Mouse (Mus musculus) intestine, postnatal 0 days (tissue): Measurements from ENCODE around the gene Nts. TPM values are rescaled to one million over a fixed set of nuclear protein-coding genes. Genes with fewer than 3 reads are reported as not detected.
"Not testable (repeated sequence)": the region's sequence is repeated elsewhere in the genome, so short reads cannot be mapped to it uniquely, and the experiment has no call there.

Source experiments
- ATAC-seq: fragments of 200-750 bp; cut with Nextera tagmentation; 2 replicates; pipeline ENCODE4 v1.8.0; 2017; ENCODE audit warnings: mild to moderate bottlenecking, moderate TSS enrichment, moderate library complexity
- H3K27ac ChIP-seq: fragments of 300-500 bp; sonication (generic); 2 replicates; pipeline ENCODE4 v1.5.1; 2014; ENCODE audit warnings: mild to moderate bottlenecking, low read depth, low read length, moderate library complexity
- H3K27me3 ChIP-seq: fragments of 300-500 bp; sonication (generic); replicated peaks from 2 replicates; pipeline ENCODE4 v1.6.1; 2014; ENCODE audit warnings: low read length, mixed read lengths; ENCODE audit not compliant: control insufficient read depth, insufficient read depth
- H3K36me3 ChIP-seq: fragments of 300-500 bp; sonication (generic); 2 replicates; pipeline ENCODE4 v1.6.1; 2014; ENCODE audit warnings: mild to moderate bottlenecking, moderate library complexity; ENCODE audit not compliant: control insufficient read depth, insufficient read depth
- H3K4me1 ChIP-seq: fragments of 300-500 bp; sonication (generic); replicated peaks from 2 replicates; pipeline ENCODE4 v1.6.1; 2014; ENCODE audit warnings: antibody characterized with exemption, low read length, mixed read lengths; ENCODE audit not compliant: control insufficient read depth, insufficient read depth
- H3K4me2 ChIP-seq: fragments of 300-500 bp; sonication (generic); replicated peaks from 2 replicates; pipeline ENCODE4 v1.6.1; 2014; ENCODE audit warnings: low read depth, mild to moderate bottlenecking, moderate library complexity
- H3K4me3 ChIP-seq: fragments of 300-500 bp; sonication (generic); 2 replicates; pipeline ENCODE4 v1.5.1; 2014; ENCODE audit warnings: low read depth, low read length
- H3K9ac ChIP-seq: fragments of 300-500 bp; sonication (generic); 2 replicates; pipeline ENCODE4 v1.6.1; 2014; ENCODE audit warnings: mild to moderate bottlenecking, low read depth, low read length
- H3K9me3 ChIP-seq: fragments of 300-500 bp; sonication (generic); 2 replicates; pipeline ENCODE4 v1.6.1; 2016; ENCODE audit warnings: mixed run types; ENCODE audit not compliant: control insufficient read depth
- CTCF ChIP-seq: sonication (generic); IDR thresholded peaks from 2 replicates; pipeline ENCODE4 v1.5.1; 2016; ENCODE audit warnings: low read depth, mild to moderate bottlenecking, control low read depth, antibody characterized with exemption, moderate library complexity
- WGBS: fragments of 180-500 bp; shearing (Covaris S2); extraction: QIAGEN DNeasy Blood & Tissue Kit; methylation state at CpG from one replicate; pipeline ENCODE4 v1.1.7; 2014; 5-methylcytosine and 5-hydroxymethylcytosine counted together
- polyA plus RNA-seq: library from polyadenylated mRNA; unstranded; fragments of >200 nt; fragmentation: Nextera tagmentation; extraction: Ambion mirVana; gene quantifications from 2 replicates; pipeline ENCODE4 v1.2.1, GENCODE M21; 2015

Nts gene
- polyA plus RNA-seq, 1 experiment from 2014 or later = 145 TPM

DNA sequence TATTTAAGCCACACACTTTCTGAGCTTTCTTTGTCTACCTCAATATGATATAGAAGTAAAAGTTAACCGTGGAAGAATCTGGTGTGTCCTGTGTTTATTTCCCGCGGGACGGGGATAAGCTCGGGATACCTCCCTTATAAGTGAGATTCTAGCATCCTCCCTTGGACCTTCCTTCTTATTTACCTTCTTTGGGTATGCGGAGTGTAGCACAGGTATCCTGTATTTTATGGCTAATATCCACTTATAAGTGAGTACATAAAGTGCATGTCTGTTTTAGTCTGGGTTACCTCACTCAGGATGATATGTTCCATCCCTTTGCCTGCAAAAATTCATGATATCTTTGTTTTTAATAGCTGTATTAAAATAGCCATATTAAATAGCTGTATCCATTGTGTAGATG lies 54.8 kb downstream of the Nts start:
- peak; percentile 43; the same call in 1 of the 2 replicates for TF ChIP-seq CTCF
- 33% methylated on average over 6 of the region's 6 CpGs for WGBS
- H3K9ac ChIP-seq, H3K27me3 ChIP-seq, H3K4me1 ChIP-seq, H3K36me3 ChIP-seq, ATAC-seq, H3K9me3 ChIP-seq, H3K4me3 ChIP-seq, H3K27ac ChIP-seq: not testable (repeated sequence)
- H3K4me2 ChIP-seq = peak overlapping the region; percentile 43

- H3K4me1 ChIP-seq, ATAC-seq: not testable (repeated sequence)
- WGBS = 1% methylated on average over 5 of the region's 7 CpGs
Measured at GRCm38 (mm10) chr10:102435048-102435447, 55.2 kb downstream of the Nts start.

More at GRCm38 (mm10) chr10:102435048-102435447, 55.2 kb downstream of the Nts start:
- not testable (repeated sequence) for H3K27ac ChIP-seq, H3K4me3 ChIP-seq, H3K9ac ChIP-seq, H3K9me3 ChIP-seq, H3K27me3 ChIP-seq, H3K36me3 ChIP-seq
- peak overlapping the region; percentile 43; the same call in 1 of the 2 replicates for H3K4me2 ChIP-seq
- peak; percentile 63 for TF ChIP-seq CTCF

Other genes with a start within 250 kb of the Nts start
- 1.4 and 1.5 TPM in 2 replicates for gene Rassf9, start 21.7 kb upstream of the Nts start, polyA plus RNA-seq